Mouse (Mus musculus): ENCODE measurements at regions not wholly inside any gene's neighbourhood (a gene's known extent, or its start where the extent isn't known, plus 50 kb on each side); places are given as distances from the start of the nearest gene placed in this dataset.

GRCm38 (mm10) chr6:51272136-51272736 is 160.2 kb upstream of the Nfe2l3 start:
- DNase-seq (ENCODE audit: low spot score in 2 of 2) = no peak

GRCm38 (mm10) chr6:51279491-51279890 is 153.0 kb upstream of the Nfe2l3 start:
- DNase-seq (ENCODE audit: low spot score in 2 of 2) = no peak

GRCm38 (mm10) chr6:51280231-51280630 is 152.2 kb upstream of the Nfe2l3 start:
- no peak for DNase-seq (ENCODE audit: low spot score in 2 of 2)

- no peak for DNase-seq (ENCODE audit: low spot score in 2 of 2)
These were observed 148.4 kb upstream of the Nfe2l3 start for GRCm38 (mm10) chr6:51283916-51284706.

- no peak for DNase-seq (ENCODE audit: low spot score in 2 of 2)
These were observed 147.6 kb upstream of the Nfe2l3 start for GRCm38 (mm10) chr6:51284881-51285280.

- DNase-seq (ENCODE audit: low spot score in 2 of 2) = no peak
These were observed 145.6 kb upstream of the Nfe2l3 start for GRCm38 (mm10) chr6:51286836-51287235.

GRCm38 (mm10) chr6:51287383-51287782 is 145.1 kb upstream of the Nfe2l3 start:
- DNase-seq (ENCODE audit: low spot score in 2 of 2) = no peak

GRCm38 (mm10) chr6:51287807-51288206 is 144.7 kb upstream of the Nfe2l3 start:
- DNase-seq (ENCODE audit: low spot score in 2 of 2) = no peak

GRCm38 (mm10) chr6:51288306-51289066 is 144.0 kb upstream of the Nfe2l3 start:
- DNase-seq (ENCODE audit: low spot score in 2 of 2) = no peak

- no peak for DNase-seq (ENCODE audit: low spot score in 2 of 2)
These were observed 143.3 kb upstream of the Nfe2l3 start for GRCm38 (mm10) chr6:51289067-51289725.

GRCm38 (mm10) chr6:51300694-51301417 is 131.6 kb upstream of the Nfe2l3 start:
- DNase-seq (ENCODE audit: low spot score in 2 of 2) = no peak

GRCm38 (mm10) chr6:51301831-51302230 is 130.6 kb upstream of the Nfe2l3 start:
- DNase-seq (ENCODE audit: low spot score in 2 of 2) = no peak

- no peak for DNase-seq (ENCODE audit: low spot score in 2 of 2)
These were observed 130.2 kb upstream of the Nfe2l3 start for GRCm38 (mm10) chr6:51302240-51302639.

GRCm38 (mm10) chr6:51318341-51318740 is 114.1 kb upstream of the Nfe2l3 start:
- no peak for DNase-seq (ENCODE audit: low spot score in 2 of 2)

- DNase-seq (ENCODE audit: low spot score in 2 of 2) = no peak
These were observed 112.5 kb upstream of the Nfe2l3 start for GRCm38 (mm10) chr6:51320019-51320418.

GRCm38 (mm10) chr6:51320676-51321419 is 111.6 kb upstream of the Nfe2l3 start:
- DNase-seq (ENCODE audit: low spot score in 2 of 2) = no peak

GRCm38 (mm10) chr6:51326103-51326829 is 106.2 kb upstream of the Nfe2l3 start:
- DNase-seq (ENCODE audit: low spot score in 2 of 2) = no peak

- no peak for DNase-seq (ENCODE audit: low spot score in 2 of 2)
These were observed 103.1 kb upstream of the Nfe2l3 start for GRCm38 (mm10) chr6:51329070-51329995.
